Mouse (Mus musculus): ENCODE measurements at regions not wholly inside any gene's neighbourhood (a gene's known extent, or its start where the extent isn't known, plus 50 kb on each side); places are given as distances from the start of the nearest gene placed in this dataset.

DNA sequence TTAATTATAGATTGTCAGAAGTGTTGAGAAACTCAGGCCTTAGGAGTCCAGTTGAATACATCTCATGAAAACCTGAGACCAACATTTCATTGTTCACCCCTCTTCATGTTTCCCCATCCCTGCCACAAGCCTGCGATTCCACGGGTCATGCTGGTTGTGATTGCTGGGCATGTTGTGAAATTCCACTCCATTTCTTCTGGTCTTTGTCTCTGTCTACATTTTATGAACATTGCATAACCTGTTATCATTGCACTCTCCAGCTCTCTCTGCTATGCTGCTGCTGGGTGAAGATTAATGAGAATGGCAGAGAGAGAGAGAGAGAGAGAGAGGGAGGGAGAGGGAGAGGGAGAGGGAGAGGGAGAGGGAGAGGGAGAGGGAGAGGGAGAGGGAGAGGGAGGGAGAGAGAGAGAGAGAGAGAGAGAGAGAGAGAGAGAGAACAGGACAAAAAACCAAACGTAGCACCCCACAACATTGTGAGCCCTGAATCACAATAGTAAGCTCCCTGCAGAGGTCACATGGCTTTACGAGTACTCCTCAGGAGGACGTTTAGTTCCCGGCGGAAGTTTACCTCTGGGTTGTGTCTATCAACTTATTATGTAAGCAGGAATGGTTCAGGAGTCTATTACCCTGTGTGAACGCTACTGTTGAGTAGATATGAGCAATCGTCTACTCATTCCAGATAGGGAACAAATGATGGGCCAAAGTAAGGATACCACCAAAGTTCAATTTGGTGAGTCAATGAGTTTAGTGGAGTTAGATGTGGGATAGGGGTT is 183.5 kb upstream of the Map3k1 start:
- ATAC-seq (replicated peaks; ENCODE audit: insufficient number of reproducible peaks, low FRiP score, low TSS enrichment, poor library complexity, severe bottlenecking), result no peak

GRCm38 (mm10) chr13:111994862-111995490 is 186.2 kb upstream of the Map3k1 start:
- ATAC-seq (replicated peaks; ENCODE audit: insufficient number of reproducible peaks, low FRiP score, low TSS enrichment, poor library complexity, severe bottlenecking), result no peak

DNA sequence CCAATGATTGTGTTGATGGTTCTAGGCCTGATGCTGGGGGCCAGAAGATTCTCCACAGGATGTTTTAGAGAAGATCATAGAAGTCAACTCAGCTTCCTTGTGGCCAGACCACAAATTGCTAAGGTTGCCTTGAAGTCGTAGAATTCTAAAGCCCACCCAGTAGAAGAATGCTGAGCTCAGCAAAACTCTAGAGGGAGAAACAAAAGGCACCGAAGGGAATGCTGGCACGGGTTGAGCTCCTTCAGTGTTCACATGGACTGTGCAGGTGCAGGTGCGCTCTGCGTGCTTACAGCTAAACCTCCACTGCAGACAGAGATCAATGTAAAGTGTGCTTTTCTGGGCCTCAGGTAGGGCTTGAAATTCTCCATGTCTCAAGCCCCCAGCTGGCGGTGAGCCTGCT is 186.9 kb upstream of the Map3k1 start:
- ATAC-seq (replicated peaks; ENCODE audit: insufficient number of reproducible peaks, low FRiP score, low TSS enrichment, poor library complexity, severe bottlenecking), result no peak

DNA sequence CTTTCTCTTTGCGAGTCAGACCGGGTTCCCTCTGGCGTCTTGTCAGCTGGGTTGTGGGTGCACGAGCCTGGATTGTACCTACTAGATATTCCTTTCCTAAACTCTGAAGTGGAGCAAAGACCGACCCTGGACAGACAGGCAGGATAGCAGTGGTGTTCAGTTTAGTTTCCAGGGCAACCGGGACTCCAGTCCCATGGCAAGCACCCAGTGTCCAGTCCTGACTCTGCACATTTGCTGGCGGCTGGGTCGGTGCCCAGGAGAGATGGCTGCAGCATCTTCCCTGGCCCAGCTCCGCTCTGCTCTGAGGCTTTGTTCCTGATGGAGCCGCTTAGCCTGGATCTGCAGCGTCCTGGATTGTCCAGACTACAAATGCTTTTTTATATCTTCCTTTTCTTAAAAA is 188.1 kb upstream of the Map3k1 start:
- ATAC-seq (replicated peaks; ENCODE audit: insufficient number of reproducible peaks, low FRiP score, low TSS enrichment, poor library complexity, severe bottlenecking), result no peak

DNA sequence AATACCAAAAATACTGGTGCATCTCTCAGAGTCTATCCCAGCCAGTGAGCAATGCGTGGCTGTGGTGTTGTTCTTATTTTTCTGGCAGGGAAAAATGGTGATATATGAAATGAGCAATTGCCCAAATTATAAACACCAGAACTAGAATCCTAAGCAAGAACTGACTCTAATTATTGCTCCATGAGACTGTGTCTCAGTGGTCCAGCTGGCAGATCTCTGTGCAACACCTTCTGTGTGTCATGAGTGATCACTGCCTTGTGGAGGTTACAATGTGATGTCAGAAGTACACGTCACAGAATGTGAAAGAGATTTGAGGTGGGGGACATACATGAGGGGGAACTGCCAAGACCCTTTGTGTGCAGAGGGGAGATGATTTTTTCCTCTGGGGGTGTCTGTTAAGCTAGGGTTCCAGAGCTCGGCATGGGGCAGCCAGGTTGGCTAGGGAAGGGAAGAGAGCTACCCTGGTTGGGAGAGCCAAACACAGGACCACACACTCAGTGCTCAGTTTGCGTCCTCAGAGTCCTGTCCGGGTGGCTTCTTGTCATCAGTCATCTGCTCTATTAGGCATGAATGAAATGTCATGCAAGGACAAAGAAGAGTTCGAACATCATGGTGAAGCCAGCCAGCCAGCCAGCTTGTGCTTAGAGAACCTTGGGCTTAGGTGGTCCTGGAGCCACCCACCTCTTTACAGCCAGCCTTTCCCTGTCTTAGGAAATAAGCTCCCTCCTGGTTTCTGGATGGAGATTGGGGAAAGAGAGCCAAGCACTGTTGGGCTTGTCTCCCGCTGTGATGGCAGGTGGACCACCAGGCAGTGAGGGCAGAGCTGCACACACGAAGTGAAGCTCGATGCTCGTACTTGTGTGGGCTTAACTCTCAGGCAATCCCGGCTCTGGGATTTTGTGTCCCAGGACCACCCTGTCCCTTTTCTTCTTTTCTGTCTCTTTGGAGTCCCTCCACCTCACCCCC is 189.5 kb upstream of the Map3k1 start:
- no peak for ATAC-seq (replicated peaks; ENCODE audit: insufficient number of reproducible peaks, low FRiP score, low TSS enrichment, poor library complexity, severe bottlenecking)

- ATAC-seq (replicated peaks; ENCODE audit: insufficient number of reproducible peaks, low FRiP score, low TSS enrichment, poor library complexity, severe bottlenecking), result peak; percentile 6; the same call in 1 of the 2 replicates
Observed at GRCm38 (mm10) chr13:111999647-112000292, 191.0 kb upstream of the Map3k1 start.

DNA sequence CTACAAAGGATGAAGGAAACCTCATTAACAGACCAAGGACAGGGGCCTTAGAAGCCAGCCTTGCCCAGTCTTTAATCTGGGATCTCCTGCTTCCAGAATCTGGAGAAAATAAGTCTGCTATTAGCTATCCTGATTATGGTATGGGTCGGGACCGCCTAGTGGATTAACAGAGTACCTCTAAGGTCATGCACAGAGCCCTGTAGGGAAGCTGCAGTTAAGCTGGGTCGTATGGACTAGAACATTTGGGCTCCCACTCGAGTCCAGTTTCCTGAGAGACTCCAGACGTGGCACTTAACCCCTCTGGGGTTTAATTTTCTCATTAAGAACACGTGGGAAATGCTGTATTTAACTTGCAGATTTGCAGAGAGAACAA is 191.5 kb upstream of the Map3k1 start:
- ATAC-seq (replicated peaks; ENCODE audit: insufficient number of reproducible peaks, low FRiP score, low TSS enrichment, poor library complexity, severe bottlenecking), result no peak

DNA sequence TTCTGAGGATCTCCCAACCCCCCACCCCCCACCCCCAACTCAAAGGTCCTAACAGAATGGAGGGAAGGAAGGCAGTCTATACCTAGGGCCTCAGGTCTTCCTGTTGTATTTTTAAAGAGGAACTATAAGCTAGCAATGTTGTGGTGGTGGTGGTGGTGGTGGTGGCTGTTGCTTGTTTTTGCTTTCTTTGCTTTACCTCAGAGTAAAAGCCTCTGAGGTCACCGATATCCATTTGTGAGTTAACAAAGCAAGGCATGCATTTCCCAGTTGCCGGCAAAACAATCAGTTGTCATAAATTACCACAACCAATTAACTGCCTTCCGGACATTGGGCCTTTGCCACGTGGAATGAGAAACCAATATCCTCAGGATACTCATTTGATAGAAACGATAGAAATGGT is 191.9 kb upstream of the Map3k1 start:
- peak; percentile 12; the same call in 1 of the 2 replicates for ATAC-seq (replicated peaks; ENCODE audit: insufficient number of reproducible peaks, low FRiP score, low TSS enrichment, poor library complexity, severe bottlenecking)

DNA sequence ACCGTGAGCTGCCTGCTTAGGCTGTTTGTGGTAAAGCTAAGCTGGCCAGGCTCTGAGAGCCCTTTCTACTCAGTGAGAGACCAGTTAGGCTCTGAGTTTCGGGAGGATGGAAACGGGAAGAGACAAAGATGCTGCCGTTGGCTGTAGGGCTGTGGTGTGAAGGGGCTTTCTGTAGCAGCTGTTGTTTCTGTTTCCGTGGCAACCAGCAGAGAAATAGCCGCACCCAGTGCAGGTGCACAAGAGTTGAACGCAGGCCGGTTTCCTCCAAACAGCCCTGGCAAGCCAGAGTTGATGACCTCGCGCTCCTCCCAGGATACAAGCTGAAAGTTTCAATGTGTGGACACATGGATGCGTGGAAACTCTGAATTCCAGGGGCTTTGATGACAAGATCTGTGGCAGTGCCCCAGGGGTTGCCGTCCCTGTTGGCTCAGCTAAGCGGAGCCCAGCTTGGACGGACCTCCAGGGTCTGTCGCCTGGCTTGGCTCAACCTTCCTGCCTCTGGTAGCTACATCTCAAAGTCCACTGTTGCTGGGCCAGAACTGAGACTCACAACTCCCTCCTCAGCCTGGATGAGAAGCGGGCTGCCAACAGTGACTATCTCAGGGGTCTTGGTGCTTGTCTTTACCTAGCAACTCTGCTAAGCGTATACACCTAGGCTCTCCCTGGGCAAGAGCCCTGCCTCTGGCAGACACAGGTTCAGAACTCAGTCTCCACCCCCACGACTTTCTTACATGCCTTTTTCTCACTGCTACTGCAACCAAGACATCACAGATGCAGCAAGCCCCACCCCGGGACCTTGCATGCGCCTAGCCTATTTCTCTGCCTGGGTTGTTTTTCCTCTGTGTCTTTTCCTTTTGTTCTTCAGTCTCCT is 192.6 kb upstream of the Map3k1 start:
- ATAC-seq (replicated peaks; ENCODE audit: insufficient number of reproducible peaks, low FRiP score, low TSS enrichment, poor library complexity, severe bottlenecking), result peak; percentile 74

- no peak for ATAC-seq (replicated peaks; ENCODE audit: insufficient number of reproducible peaks, low FRiP score, low TSS enrichment, poor library complexity, severe bottlenecking)
Observed at GRCm38 (mm10) chr13:112002661-112003347, 194.0 kb upstream of the Map3k1 start.

DNA sequence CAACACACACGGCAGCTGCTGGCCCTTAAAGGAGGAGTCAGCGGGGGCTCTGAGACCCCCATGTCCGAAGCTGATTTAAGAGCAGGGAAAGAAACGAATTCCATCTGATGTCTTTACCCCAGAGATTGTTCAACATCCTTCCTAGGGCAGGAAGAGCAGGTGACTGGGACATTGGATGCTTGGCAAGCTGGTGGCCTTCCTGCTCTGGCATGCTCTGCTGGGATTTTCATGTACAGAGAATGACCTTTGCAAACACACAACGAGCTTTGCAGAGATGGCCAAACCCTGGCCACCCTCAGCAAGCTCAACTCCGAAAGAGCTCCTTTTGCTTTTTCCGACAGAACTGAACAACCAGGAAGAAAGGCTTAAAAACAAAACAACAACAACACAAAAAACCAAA is 194.7 kb upstream of the Map3k1 start:
- no peak for ATAC-seq (replicated peaks; ENCODE audit: insufficient number of reproducible peaks, low FRiP score, low TSS enrichment, poor library complexity, severe bottlenecking)

DNA sequence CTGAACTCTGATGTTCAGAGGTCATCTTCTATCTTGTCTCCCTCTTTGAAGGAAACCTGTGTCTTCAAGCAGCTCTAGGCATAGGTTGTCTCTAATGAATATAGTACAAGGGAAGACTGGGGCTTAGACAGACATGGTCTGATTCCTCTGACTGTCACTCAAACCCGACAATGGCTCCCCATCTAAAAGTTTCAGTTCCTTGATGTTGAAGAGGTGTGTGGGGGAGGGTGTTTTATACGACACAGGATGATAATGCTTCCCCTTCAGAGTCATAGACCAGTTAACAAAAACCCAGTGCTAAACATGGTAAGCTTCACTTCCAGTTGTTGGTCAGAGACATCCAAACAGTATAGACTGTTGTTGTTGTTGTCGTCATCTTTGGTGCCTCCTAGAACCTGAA is 195.3 kb upstream of the Map3k1 start:
- ATAC-seq (replicated peaks; ENCODE audit: insufficient number of reproducible peaks, low FRiP score, low TSS enrichment, poor library complexity, severe bottlenecking), result peak; percentile 28

GRCm38 (mm10) chr13:112005421-112005820 is 196.6 kb upstream of the Map3k1 start:
- no peak for ATAC-seq (replicated peaks; ENCODE audit: insufficient number of reproducible peaks, low FRiP score, low TSS enrichment, poor library complexity, severe bottlenecking)

DNA sequence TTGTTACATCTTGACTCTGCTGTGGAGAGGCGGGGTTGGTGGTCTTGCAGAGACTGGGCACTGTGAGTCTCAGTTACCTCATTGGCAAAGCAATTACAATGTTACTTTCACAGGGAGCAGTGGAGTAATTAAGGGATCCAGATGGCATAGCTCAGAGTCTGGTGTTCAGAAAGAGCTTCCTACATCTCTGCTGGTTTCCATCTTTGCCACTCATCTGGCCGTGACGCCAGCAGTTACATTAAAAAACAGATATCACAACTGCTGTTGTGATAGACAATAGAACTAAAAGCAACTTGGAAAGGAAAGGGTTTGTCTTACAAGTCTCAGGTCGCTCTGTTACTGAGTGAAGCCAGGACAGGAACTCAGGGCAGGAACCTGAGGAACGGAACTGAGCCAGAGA is 200.0 kb upstream of the Map3k1 start:
- ATAC-seq (replicated peaks; ENCODE audit: insufficient number of reproducible peaks, low FRiP score, low TSS enrichment, poor library complexity, severe bottlenecking), result no peak

- ATAC-seq (replicated peaks; ENCODE audit: insufficient number of reproducible peaks, low FRiP score, low TSS enrichment, poor library complexity, severe bottlenecking), result no peak
Observed at GRCm38 (mm10) chr13:112009288-112009687, 200.5 kb upstream of the Map3k1 start.

DNA sequence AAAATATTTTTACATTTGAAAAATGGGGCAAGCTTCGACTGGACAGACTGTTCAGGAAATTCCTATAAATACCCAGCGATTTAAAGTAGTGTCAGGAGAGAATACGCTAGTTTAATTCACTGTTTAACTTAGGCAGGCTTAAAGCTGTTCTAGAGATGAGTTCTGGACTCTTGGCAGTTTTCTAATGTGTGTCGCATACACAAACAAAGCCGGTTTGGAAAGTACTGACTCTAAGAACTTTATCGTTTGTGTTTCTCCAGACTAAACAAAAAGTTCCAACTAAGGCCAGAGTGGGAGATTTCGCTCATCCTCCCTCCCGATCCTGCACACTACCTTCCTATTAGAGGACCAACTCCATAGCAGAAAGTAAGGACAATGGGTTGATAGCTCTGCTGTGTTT is 201.7 kb upstream of the Map3k1 start:
- ATAC-seq (replicated peaks; ENCODE audit: insufficient number of reproducible peaks, low FRiP score, low TSS enrichment, poor library complexity, severe bottlenecking), result no peak

DNA sequence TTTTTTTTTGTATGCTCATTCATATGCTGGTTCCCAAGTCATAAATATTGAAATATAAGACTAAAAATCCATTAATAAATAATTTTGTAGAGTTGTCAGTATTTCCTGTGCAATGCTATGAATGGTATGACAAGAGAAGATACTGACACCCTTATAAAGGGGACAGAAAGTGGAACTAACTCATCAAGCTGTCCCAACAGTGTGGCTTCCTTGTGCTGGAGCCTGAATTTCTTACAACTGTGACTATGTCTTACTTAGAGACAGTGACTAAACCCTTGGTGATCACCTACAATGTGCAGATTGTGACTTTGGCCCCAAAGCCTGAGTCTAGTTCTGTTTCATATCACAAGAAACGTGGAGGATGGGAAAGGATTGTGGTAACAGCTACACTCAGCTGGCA is 203.8 kb upstream of the Map3k1 start:
- no peak for ATAC-seq (replicated peaks; ENCODE audit: insufficient number of reproducible peaks, low FRiP score, low TSS enrichment, poor library complexity, severe bottlenecking)

DNA sequence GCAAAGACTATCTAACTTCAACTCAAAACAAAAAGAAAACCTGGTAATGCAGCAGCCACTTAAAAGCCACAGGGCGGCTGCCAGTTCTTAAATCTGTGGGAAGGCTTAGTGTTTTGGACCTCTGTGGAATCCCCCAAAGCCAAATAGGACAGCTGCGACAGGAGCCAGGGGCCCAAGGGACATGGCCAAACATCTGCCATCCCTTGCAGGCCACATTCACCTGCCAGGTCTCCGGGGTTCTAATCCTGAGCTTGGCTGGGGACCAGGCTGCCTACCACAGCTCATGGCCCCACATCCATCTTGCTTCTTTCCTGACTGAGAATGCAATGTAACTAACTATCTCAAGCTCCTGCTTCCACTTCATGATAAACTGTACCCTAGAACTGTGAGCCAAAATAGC is 206.3 kb upstream of the Map3k1 start:
- no peak for ATAC-seq (replicated peaks; ENCODE audit: insufficient number of reproducible peaks, low FRiP score, low TSS enrichment, poor library complexity, severe bottlenecking)

Data from monocyte, adult 5-6 weeks (primary cell).